Mouse (Mus musculus) liver, postnatal 0 days (tissue): ENCODE data around the gene Rae1. TPM values are rescaled to one million over a fixed set of nuclear protein-coding genes. Genes with fewer than 3 reads are reported as not detected.
A peak's percentile ranks its signal among the peaks of the same experiment; 100 is the strongest.

Experiments
- ATAC-seq: fragments of 200-750 bp; cut with Nextera tagmentation; 2 replicates; pipeline ENCODE4 v1.8.0; 2017; ENCODE audit warnings: mild to moderate bottlenecking, moderate library complexity
- DNase-seq: peaks from one replicate; pipeline ENCODE4 v3.0.0-alpha.2; 2016
- H3K27ac ChIP-seq: fragments of 300-500 bp; sonication (generic); 2 replicates; pipeline ENCODE4 v1.5.1; 2014; ENCODE audit warnings: antibody characterized with exemption, moderate library complexity, mild to moderate bottlenecking, low read depth
- H3K27me3 ChIP-seq: fragments of 300-500 bp; sonication (generic); 2 replicates; pipeline ENCODE4 v1.6.1; 2014; ENCODE audit warnings: low read length, control low read depth, mixed read lengths; ENCODE audit not compliant: insufficient read depth
- H3K36me3 ChIP-seq: fragments of 300-500 bp; sonication (generic); replicated peaks from 2 replicates; pipeline ENCODE4 v1.6.1; 2014; ENCODE audit warnings: mild to moderate bottlenecking, control low read depth, low read length, moderate library complexity, mixed read lengths; ENCODE audit not compliant: insufficient read depth
- H3K4me1 ChIP-seq: fragments of 300-500 bp; sonication (generic); 2 replicates; pipeline ENCODE4 v1.6.1; 2014; ENCODE audit warnings: antibody characterized with exemption, mild to moderate bottlenecking, control low read depth; ENCODE audit not compliant: insufficient read depth
- H3K4me2 ChIP-seq: fragments of 300-500 bp; sonication (generic); 2 replicates; pipeline ENCODE4 v1.6.1; 2014; ENCODE audit warnings: low read depth, mild to moderate bottlenecking, low read length, moderate library complexity, mixed read lengths
- H3K4me3 ChIP-seq: fragments of 300-500 bp; sonication (generic); 2 replicates; pipeline ENCODE4 v1.5.1; 2014; ENCODE audit warnings: low read depth, low read length
- H3K9ac ChIP-seq: fragments of 300-500 bp; sonication (generic); replicated peaks from 2 replicates; pipeline ENCODE4 v1.6.1; 2014; ENCODE audit warnings: mild to moderate bottlenecking, moderate library complexity
- H3K9me3 ChIP-seq: fragments of 300-500 bp; sonication (generic); 2 replicates; pipeline ENCODE4 v1.6.1; 2016; ENCODE audit warnings: mild to moderate bottlenecking, control low read depth, low read length, mixed read lengths
- CTCF ChIP-seq: sonication (generic); IDR thresholded peaks from 2 replicates; pipeline ENCODE4 v1.5.1; 2016; ENCODE audit warnings: antibody characterized with exemption, low read depth
- EP300 ChIP-seq: IDR thresholded peaks from 2 replicates; pipeline ENCODE4 v1.6.1; 2016; ENCODE audit warnings: antibody characterized with exemption, low read depth, mild to moderate bottlenecking
- WGBS: fragments of 180-500 bp; shearing (Covaris S2); extraction: QIAGEN DNeasy Blood & Tissue Kit; methylation state at CpG from one replicate; pipeline ENCODE4 v1.1.7; 2014; ENCODE audit not compliant: insufficient replicate concordance; 5-methylcytosine and 5-hydroxymethylcytosine counted together
- polyA plus RNA-seq: library from polyadenylated mRNA; unstranded; fragments of >200 nt; fragmentation: Nextera tagmentation; extraction: Ambion mirVana; gene quantifications from 2 replicates; pipeline ENCODE4 v1.2.1, GENCODE M21; 2015

Gene Rae1
- polyA plus RNA-seq, 1 experiment from 2014 or later: 41.5 TPM

GRCm38 (mm10) chr2:172960350-172960749, 39.6 kb upstream of the Rae1 start:
- Histone ChIP-seq H3K4me3 (no peak overlapping the region), H3K4me1 (no peaks in the 10 kb centered on the region), H3K27ac (no peak overlapping the region), H3K9me3 (no peaks in the 10 kb centered on the region), H3K4me2 (no peak overlapping the region), H3K27me3 (no peaks in the 10 kb centered on the region), H3K36me3 (no peaks in the 10 kb centered on the region), H3K9ac (no peak overlapping the region)
- WGBS: 71% methylated on average over 3 of the region's 3 CpGs
- ATAC-seq: no peak
- no peak for DNase-seq
- no peak for TF ChIP-seq EP300
- TF ChIP-seq CTCF: peak; percentile 33; the same call in 1 of the 2 replicates

- Histone ChIP-seq H3K27ac (no peak overlapping the region), H3K9ac (no peak overlapping the region), H3K4me1 (no peaks in the 10 kb centered on the region), H3K36me3 (no peaks in the 10 kb centered on the region), H3K4me2 (no peak overlapping the region), H3K4me3 (no peak overlapping the region), H3K27me3 (no peaks in the 10 kb centered on the region), H3K9me3 (no peaks in the 10 kb centered on the region)
- DNase-seq: no peak
- no peak for ATAC-seq
- TF ChIP-seq EP300: no peak
- no peak for TF ChIP-seq CTCF
- WGBS: 59% methylated on average over 6 of the region's 6 CpGs
Measured at GRCm38 (mm10) chr2:172961211-172961610, 38.7 kb upstream of the Rae1 start.

GRCm38 (mm10) chr2:172965249-172965648, 34.7 kb upstream of the Rae1 start:
- Histone ChIP-seq H3K27ac (no peak overlapping the region), H3K9ac (no peak overlapping the region), H3K9me3 (no peaks in the 10 kb centered on the region), H3K4me1 (no peaks in the 10 kb centered on the region), H3K27me3 (no peaks in the 10 kb centered on the region), H3K4me2 (no peak overlapping the region), H3K36me3 (no peaks in the 10 kb centered on the region), H3K4me3 (no peak overlapping the region)
- TF ChIP-seq EP300: no peak
- TF ChIP-seq CTCF: no peak
- DNase-seq (no peak), ATAC-seq (no peak)
- WGBS: 55% methylated on average over 11 of the region's 11 CpGs

GRCm38 (mm10) chr2:172966480-172966879, 33.4 kb upstream of the Rae1 start:
- no peak for TF ChIP-seq CTCF
- TF ChIP-seq EP300: no peak
- no peaks in the 10 kb centered on the region for H3K27me3 ChIP-seq
- 65% methylated on average over 5 of the region's 5 CpGs for WGBS
- no peak for DNase-seq
- no peak overlapping the region for H3K27ac ChIP-seq
- H3K4me1 ChIP-seq: no peaks in the 10 kb centered on the region
- H3K4me3 ChIP-seq: no peak overlapping the region
- H3K4me2 ChIP-seq: no peak overlapping the region
- no peaks in the 10 kb centered on the region for H3K9me3 ChIP-seq
- ATAC-seq: no peak
- H3K36me3 ChIP-seq: no peaks in the 10 kb centered on the region
- no peak overlapping the region for H3K9ac ChIP-seq

GRCm38 (mm10) chr2:172971865-172972264, 28.1 kb upstream of the Rae1 start:
- Histone ChIP-seq H3K4me3 (no peak overlapping the region), H3K27me3 (no peaks in the 10 kb centered on the region), H3K9ac (no peak overlapping the region), H3K4me2 (no peak overlapping the region), H3K9me3 (no peaks in the 10 kb centered on the region), H3K27ac (no peak overlapping the region), H3K36me3 (no peaks in the 10 kb centered on the region), H3K4me1 (peaks cover 3% of the 10 kb centered on the region; the same call in 1 of the 2 replicates)
- DNase-seq (no peak), ATAC-seq (no peak)
- 78% methylated on average over 2 of the region's 2 CpGs for WGBS
- TF ChIP-seq CTCF: no peak
- TF ChIP-seq EP300: no peak

GRCm38 (mm10) chr2:172973806-172974565, 25.9 kb upstream of the Rae1 start:
- H3K27ac ChIP-seq: no peak overlapping the region
- no peak for DNase-seq
- no peak overlapping the region for H3K9ac ChIP-seq
- H3K4me3 ChIP-seq: no peak overlapping the region
- peak; percentile 53 for ATAC-seq
- WGBS: 28% methylated on average over 7 of the region's 7 CpGs
- H3K27me3 ChIP-seq: no peaks in the 10 kb centered on the region
- TF ChIP-seq EP300 (no peak), CTCF (no peak)
- H3K36me3 ChIP-seq: no peaks in the 10 kb centered on the region
- peaks cover 10% of the 10 kb centered on the region; the same call in 1 of the 2 replicates for H3K4me1 ChIP-seq
- H3K4me2 ChIP-seq: no peak overlapping the region
- H3K9me3 ChIP-seq: no peaks in the 10 kb centered on the region

GRCm38 (mm10) chr2:172974701-172975100, 25.2 kb upstream of the Rae1 start:
- no peak overlapping the region for H3K4me3 ChIP-seq
- peaks cover 10% of the 10 kb centered on the region; the same call in 1 of the 2 replicates for H3K4me1 ChIP-seq
- H3K4me2 ChIP-seq: no peak overlapping the region
- H3K36me3 ChIP-seq: no peaks in the 10 kb centered on the region
- ATAC-seq: no peak
- WGBS: 56% methylated on average over 7 of the region's 7 CpGs
- TF ChIP-seq CTCF: no peak
- TF ChIP-seq EP300: no peak
- DNase-seq: no peak
- H3K27ac ChIP-seq: no peak overlapping the region
- no peak overlapping the region for H3K9ac ChIP-seq
- H3K9me3 ChIP-seq: no peaks in the 10 kb centered on the region
- H3K27me3 ChIP-seq: no peaks in the 10 kb centered on the region
